Mouse (Mus musculus) ES-Bruce4 (cell line): ENCODE data around the gene Sapcd2. TPM values are rescaled to one million over a fixed set of nuclear protein-coding genes. Genes with fewer than 3 reads are reported as not detected.
"Not testable (repeated sequence)": the region's sequence is repeated elsewhere in the genome, so short reads cannot be mapped to it uniquely, and the experiment has no call there.

ENCODE experiments used
- H3K27ac ChIP-seq: 2 replicates; pipeline ENCODE4 v1.5.1; 2012; ENCODE audit warnings: low read length, inconsistent platforms; ENCODE audit not compliant: insufficient read depth
- H3K27me3 ChIP-seq: 2 replicates; pipeline ENCODE4 v1.6.1; 2012; ENCODE audit warnings: mild to moderate bottlenecking, low read length, inconsistent platforms; ENCODE audit not compliant: control insufficient read depth, poor library complexity, insufficient read depth, severe bottlenecking
- H3K36me3 ChIP-seq: 2 replicates; pipeline ENCODE4 v1.6.1; 2012; ENCODE audit warnings: inconsistent platforms, mild to moderate bottlenecking, low read length, moderate library complexity; ENCODE audit not compliant: control insufficient read depth, poor library complexity, insufficient read depth, severe bottlenecking
- H3K4me1 ChIP-seq: one replicate; pipeline ENCODE4 v1.8.1; 2011; ENCODE audit warnings: low read length; ENCODE audit not compliant: control insufficient read depth, insufficient read depth
- H3K4me3 ChIP-seq: 2 replicates; pipeline ENCODE4 v1.5.1; 2011; ENCODE audit warnings: low read depth, mild to moderate bottlenecking, low read length
- H3K9ac ChIP-seq: 2 replicates; pipeline ENCODE4 v1.6.1; 2012; ENCODE audit warnings: low read depth, mild to moderate bottlenecking, inconsistent platforms; ENCODE audit not compliant: poor library complexity, severe bottlenecking
- H3K9me3 ChIP-seq: replicated peaks from 2 replicates; pipeline ENCODE4 v1.6.1; 2012; ENCODE audit warnings: mild to moderate bottlenecking, low read length, inconsistent platforms; ENCODE audit not compliant: control insufficient read depth, poor library complexity, insufficient read depth, severe bottlenecking
- CTCF ChIP-seq: IDR thresholded peaks from one replicate; pipeline ENCODE4 v1.8.1; 2011; ENCODE audit warnings: low read depth, low read length
- EP300 ChIP-seq: IDR thresholded peaks from 2 replicates; pipeline ENCODE4 v1.6.1; 2011; ENCODE audit warnings: low read depth, low read length; ENCODE audit not compliant: insufficient read depth
- POLR2A ChIP-seq: IDR thresholded peaks from one replicate; pipeline ENCODE4 v1.8.1; 2011; ENCODE audit warnings: low read length; ENCODE audit not compliant: insufficient read depth
- polyA plus RNA-seq: library from polyadenylated mRNA; stranded (reverse); fragments of >200 nt; gene quantifications from 2 replicates; pipeline ENCODE4 v1.2.4, GENCODE M21; 2011; ENCODE audit warnings: low read depth; ENCODE audit not compliant: missing spikeins, insufficient read depth, insufficient read length

Sapcd2 gene
- polyA plus RNA-seq, 1 experiment: 19.2 TPM

- no peaks in the 10 kb centered on the region for H3K4me1 ChIP-seq
- no peak overlapping the region for H3K27ac ChIP-seq
- TF ChIP-seq POLR2A (no peak), CTCF (no peak), EP300 (no peak)
- no peaks in the 10 kb centered on the region for H3K9me3 ChIP-seq
- H3K9ac ChIP-seq: peak overlapping the region; percentile 73
- H3K36me3 ChIP-seq: no peaks in the 10 kb centered on the region
- H3K27me3 ChIP-seq: no peaks in the 10 kb centered on the region
- peak overlapping the region; percentile 81 for H3K4me3 ChIP-seq
Observed at GRCm38 (mm10) chr2:25402972-25403601, 31.0 kb downstream of the Sapcd2 start.

DNA sequence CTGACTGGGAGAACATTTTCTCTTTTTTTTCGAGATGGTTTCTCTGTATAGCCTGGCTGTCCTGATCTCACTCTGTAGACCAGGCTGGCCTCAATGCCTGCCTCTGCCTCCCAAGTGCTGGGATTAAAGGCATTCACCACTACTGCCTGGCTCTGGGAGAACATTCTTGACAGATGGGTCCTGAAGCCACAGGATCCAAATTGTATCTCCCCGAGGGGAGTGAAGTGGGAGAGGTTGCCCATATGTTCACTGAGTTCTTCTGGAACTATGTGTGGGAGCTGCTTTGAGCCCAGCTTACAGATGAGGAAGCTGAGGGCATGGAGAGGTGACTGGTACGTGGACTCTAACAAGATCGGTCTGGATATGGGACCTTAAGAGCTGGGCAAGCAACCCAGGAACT is 31.9 kb downstream of the Sapcd2 start:
- H3K4me3 ChIP-seq: no peak overlapping the region
- TF ChIP-seq EP300 (no peak), CTCF (no peak), POLR2A (no peak)
- H3K27ac ChIP-seq: no peak overlapping the region
- no peaks in the 10 kb centered on the region for H3K36me3 ChIP-seq
- no peaks in the 10 kb centered on the region for H3K9me3 ChIP-seq
- no peak overlapping the region for H3K9ac ChIP-seq
- H3K27me3 ChIP-seq: no peaks in the 10 kb centered on the region
- H3K4me1 ChIP-seq: no peaks in the 10 kb centered on the region

- no peak overlapping the region for H3K9ac ChIP-seq
- no peaks in the 10 kb centered on the region for H3K27me3 ChIP-seq
- H3K27ac ChIP-seq: no peak overlapping the region
- 0 out of 2 replicates have a peak, but pooled peaks cover 3% of the 10 kb centered on the region for H3K36me3 ChIP-seq
- H3K4me3 ChIP-seq: no peak overlapping the region
- H3K4me1 ChIP-seq: no peaks in the 10 kb centered on the region
- no peaks in the 10 kb centered on the region for H3K9me3 ChIP-seq
- TF ChIP-seq POLR2A (no peak), CTCF (no peak), EP300 (no peak)
Observed at GRCm38 (mm10) chr2:25408908-25409307, 36.8 kb downstream of the Sapcd2 start.

GRCm38 (mm10) chr2:25413436-25413835 is 41.3 kb downstream of the Sapcd2 start:
- H3K27ac ChIP-seq, H3K27me3 ChIP-seq, H3K9me3 ChIP-seq, H3K4me3 ChIP-seq, H3K9ac ChIP-seq, H3K36me3 ChIP-seq, H3K4me1 ChIP-seq: not testable (repeated sequence)

GRCm38 (mm10) chr2:25417426-25417825 is 45.3 kb downstream of the Sapcd2 start:
- no peak for TF ChIP-seq POLR2A
- no peak for TF ChIP-seq EP300
- TF ChIP-seq CTCF: no peak
- Histone ChIP-seq H3K9me3 (no peaks in the 10 kb centered on the region), H3K27me3 (no peaks in the 10 kb centered on the region)

GRCm38 (mm10) chr2:25421896-25422295 is 49.8 kb downstream of the Sapcd2 start:
- H3K9me3 ChIP-seq: no peaks in the 10 kb centered on the region
- H3K4me1 ChIP-seq: peaks cover 2% of the 10 kb centered on the region
- no peak overlapping the region for H3K27ac ChIP-seq
- no peaks in the 10 kb centered on the region for H3K36me3 ChIP-seq
- TF ChIP-seq EP300: no peak
- peak; percentile 52 for TF ChIP-seq CTCF
- no peak overlapping the region for H3K4me3 ChIP-seq
- H3K9ac ChIP-seq: no peak overlapping the region
- H3K27me3 ChIP-seq: no peaks in the 10 kb centered on the region

More at GRCm38 (mm10) chr2:25417426-25417825, 45.3 kb downstream of the Sapcd2 start:
- no peak overlapping the region for H3K4me3 ChIP-seq
- H3K36me3 ChIP-seq: no peaks in the 10 kb centered on the region
- H3K4me1 ChIP-seq: peaks cover 2% of the 10 kb centered on the region
- no peak overlapping the region for H3K27ac ChIP-seq
- no peak overlapping the region for H3K9ac ChIP-seq
